Mouse (Mus musculus): Measurements from ENCODE around the gene Mettl25. TPM values are rescaled to one million over a fixed set of nuclear protein-coding genes. Genes with fewer than 3 reads are reported as not detected.

Gene Mettl25
- 2.0 and 2.1 TPM in 2 replicates for polyA plus RNA-seq (2012; rRNA removed)

- under 1% methylated on average over 90 of the region's 90 CpGs for WGBS
- peak; percentile 85 for DNase-seq (ENCODE audit: low read depth, low spot score)
Observed at GRCm38 (mm10) chr10:105840928-105841888, at the start of gene Mettl25, which contains the start of gene Ccdc59. TSS of gene Mettl25 (minus strand) at chr10:105841380. TSS of gene Ccdc59 (plus strand) at chr10:105841067.

- 37% methylated on average over 4 of the region's 4 CpGs for WGBS
Observed at GRCm38 (mm10) chr10:105867312-105867711, 26.1 kb upstream of the Mettl25 start.

GRCm38 (mm10) chr10:105851136-105851535 lies 10.0 kb upstream of the Mettl25 start:
- no peak for DNase-seq (ENCODE audit: low read depth, low spot score)
- whole genome bisulfite sequencing: 54% methylated on average over 4 of the region's 4 CpGs

More at GRCm38 (mm10) chr10:105867312-105867711, 26.1 kb upstream of the Mettl25 start:
- no peak for DNase-seq (ENCODE audit: low read depth, low spot score)

DNA sequence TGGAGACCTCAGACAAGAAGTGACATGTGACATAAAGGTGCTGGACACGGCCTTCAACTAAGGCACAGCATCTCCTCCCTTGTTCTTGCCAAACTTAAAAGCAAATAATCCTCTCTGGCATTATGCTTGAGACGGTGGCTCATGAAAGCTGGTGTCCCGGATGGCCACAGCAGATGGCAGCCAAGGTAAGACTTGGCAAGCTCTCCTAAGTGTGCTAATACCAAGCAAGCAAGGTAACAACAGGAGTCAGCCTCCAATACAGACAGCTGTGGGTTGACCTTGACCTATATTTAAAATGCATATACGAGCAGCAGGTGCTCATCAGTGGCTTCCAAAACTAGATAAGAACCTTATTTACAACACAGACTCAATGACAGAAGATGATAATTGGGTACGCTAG lies 9.1 kb upstream of the Mettl25 start:
- 68% methylated on average over 5 of the region's 5 CpGs for WGBS

GRCm38 (mm10) chr10:105842574-105842973 lies 1.4 kb upstream of the Mettl25 start:
- 78% methylated on average over 7 of the region's 7 CpGs for WGBS
- DNase-seq (ENCODE audit: low read depth, low spot score): no peak

More for the DNA sequence above, 9.1 kb upstream of the Mettl25 start:
- DNase-seq (ENCODE audit: low read depth, low spot score): no peak

DNA sequence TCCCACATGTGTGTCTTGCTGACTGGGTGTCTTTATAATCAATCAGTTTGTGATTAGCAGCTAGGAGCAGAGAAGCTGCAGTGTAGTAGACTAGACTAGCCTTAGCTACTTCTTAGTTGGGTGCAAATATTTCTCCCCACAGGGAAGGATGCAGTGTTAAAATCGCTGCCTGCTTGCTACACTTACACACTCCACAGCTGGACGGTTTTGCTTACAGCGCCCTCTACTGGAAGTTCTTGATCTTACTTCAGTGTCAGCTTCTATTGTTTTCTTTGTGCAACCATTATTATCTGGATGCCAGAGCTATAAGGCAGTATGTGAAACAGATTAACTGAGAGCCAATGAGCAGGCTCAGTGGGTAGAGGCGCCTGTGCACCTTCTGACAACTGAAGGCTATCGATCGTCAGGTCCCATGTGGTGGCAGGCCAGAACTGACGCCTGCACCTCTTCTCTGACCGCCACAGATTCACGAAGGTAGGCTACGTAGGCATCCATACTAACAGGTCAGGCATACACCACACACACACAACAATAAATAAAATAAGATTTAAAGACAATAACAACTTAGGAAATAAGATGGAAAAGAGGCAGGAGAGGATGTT lies 6.5 kb downstream of the Mettl25 start:
- DNase-seq (ENCODE audit: low read depth, low spot score): peak; percentile 8
- WGBS: 67% methylated on average over 10 of the region's 10 CpGs

DNA sequence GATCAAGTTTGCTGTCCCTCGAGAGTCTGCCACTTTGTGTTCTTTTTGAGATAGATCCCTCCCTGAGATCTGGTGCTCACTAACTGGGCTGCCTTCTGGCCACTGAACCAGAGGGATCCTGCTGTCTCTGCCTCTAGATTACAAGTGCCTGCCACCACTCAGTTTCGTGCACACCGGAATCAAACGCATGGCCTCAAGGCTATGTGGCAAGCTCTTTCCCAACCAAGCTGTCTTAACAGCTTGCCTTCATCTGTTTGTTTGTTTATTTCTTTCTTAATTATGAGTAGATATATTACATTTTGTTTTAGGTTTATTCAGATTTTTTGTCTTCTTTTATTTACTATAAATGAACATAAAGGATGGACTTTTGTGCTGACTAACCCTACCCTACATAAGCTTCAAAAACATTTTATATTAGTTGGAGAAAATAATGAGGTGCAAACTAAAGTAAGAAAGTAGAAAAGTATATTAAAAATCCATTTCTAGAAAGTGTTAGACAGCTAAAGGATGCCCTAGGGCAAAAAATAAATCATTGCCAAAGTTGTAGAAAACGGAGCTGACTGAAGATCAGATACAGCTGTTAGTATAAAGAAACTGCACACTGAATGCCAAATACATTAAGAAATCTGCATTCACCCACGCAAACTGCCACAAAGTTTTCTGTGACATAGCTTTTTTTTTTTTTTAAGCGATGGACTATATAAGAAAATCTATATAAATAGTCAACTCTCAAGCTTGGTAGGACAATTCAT lies 34.7 kb downstream of the Mettl25 start:
- no peak for DNase-seq (ENCODE audit: low read depth, low spot score)
- 86% methylated on average over 7 of the region's 7 CpGs for WGBS

GRCm38 (mm10) chr10:105803461-105803860 lies 37.7 kb downstream of the Mettl25 start:
- no peak for DNase-seq (ENCODE audit: low read depth, low spot score)
- WGBS: 82% methylated on average over 2 of the region's 2 CpGs

DNA sequence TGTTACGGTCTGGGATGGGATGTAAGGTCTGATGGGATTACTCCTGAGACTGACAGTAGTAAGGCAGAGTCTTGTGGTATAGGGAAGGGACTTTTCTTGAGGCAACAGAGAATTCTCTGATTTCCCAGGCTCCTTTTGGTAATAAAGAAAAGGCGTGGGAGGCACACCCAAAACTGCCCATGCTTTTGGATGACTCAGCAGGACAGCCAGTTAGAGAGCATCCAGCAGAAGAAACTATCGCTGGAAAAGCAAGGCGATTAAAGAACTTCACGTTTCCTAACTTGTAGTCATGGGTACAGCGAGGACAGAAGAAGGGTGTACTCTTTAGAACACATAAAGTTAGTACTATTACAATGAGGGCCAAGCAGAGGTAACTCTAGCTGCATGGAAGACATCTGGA lies 39.0 kb downstream of the Mettl25 start:
- 54% methylated on average over 6 of the region's 6 CpGs for WGBS
- no peak for DNase-seq (ENCODE audit: low read depth, low spot score)

DNA sequence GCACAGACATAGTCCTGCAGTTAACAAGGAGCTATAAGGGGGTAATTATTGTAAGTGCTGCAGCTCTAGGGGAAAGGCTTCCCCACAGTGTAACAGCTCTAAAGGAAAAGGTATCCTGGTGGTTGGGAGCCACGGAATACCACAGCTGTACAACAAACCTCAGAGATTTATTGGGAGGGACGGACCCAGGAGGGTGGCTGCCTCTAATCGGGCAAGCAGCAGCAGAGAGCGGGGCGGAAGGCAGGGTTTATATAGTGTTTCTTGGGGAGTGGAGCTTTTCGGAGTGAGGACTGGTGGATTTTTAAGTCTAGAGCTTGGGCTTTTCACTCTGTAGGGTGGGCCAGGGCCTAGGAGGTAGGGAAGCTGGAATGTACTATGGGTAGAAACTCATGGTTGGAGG lies 40.0 kb downstream of the Mettl25 start:
- no peak for DNase-seq (ENCODE audit: low read depth, low spot score)
- 60% methylated on average over 6 of the region's 6 CpGs for WGBS

- WGBS: 72% methylated on average over 8 of the region's 8 CpGs
- DNase-seq (ENCODE audit: low read depth, low spot score): no peak
Observed at GRCm38 (mm10) chr10:105797250-105797924, 43.8 kb downstream of the Mettl25 start.

- DNase-seq (ENCODE audit: low read depth, low spot score): no peak
- WGBS: 66% methylated on average over 15 of the region's 15 CpGs
Observed at GRCm38 (mm10) chr10:105793776-105794552, 47.2 kb downstream of the Mettl25 start.

DNA sequence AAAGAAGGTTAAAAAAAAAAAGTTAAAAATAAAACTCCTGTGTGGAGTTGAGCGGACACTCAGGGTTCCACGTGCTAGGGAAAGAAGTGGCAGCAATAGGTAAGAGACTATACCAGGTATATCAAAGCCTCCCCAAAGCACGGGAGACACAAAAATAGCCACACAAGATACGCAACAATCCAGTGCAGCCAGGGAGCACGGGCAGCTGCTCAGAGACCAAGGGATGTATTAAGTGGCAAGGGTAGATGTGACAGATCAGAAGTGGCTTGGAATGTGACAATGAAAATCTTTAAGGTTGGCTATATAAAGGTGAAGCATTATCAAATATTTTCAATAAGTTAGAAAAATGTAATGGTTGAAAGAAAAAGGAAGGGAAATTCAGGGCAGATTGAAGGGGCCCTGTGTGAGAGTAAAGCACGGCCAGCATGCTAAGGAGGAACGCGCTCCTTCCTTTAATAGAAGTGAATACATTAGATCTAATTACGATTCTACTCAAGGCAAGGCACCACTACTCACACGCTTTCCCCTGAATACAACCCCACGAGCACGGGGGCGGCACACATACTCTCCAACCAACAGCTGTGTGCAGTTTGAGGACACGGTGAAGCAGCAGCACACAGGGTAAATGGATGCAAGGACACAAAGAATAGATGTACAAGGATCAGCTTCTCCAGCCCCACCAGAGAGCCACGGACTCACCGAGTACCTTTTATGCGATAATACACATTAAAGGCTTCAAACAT lies 52.3 kb downstream of the Mettl25 start:
- WGBS: 91% methylated on average over 17 of the region's 17 CpGs
- no peak for DNase-seq (ENCODE audit: low read depth, low spot score)

- no peak for DNase-seq (ENCODE audit: low read depth, low spot score)
- 62% methylated on average over 8 of the region's 8 CpGs for WGBS
Observed at GRCm38 (mm10) chr10:105783766-105784165, 57.4 kb downstream of the Mettl25 start.

GRCm38 (mm10) chr10:105774382-105774781 lies 66.8 kb downstream of the Mettl25 start:
- WGBS: 12% methylated on average over 6 of the region's 6 CpGs
- peak; percentile 29 for DNase-seq (ENCODE audit: low read depth, low spot score)

GRCm38 (mm10) chr10:105772821-105773302 lies 68.3 kb downstream of the Mettl25 start:
- DNase-seq (ENCODE audit: low read depth, low spot score): no peak
- WGBS: 89% methylated on average over 9 of the region's 9 CpGs

DNA sequence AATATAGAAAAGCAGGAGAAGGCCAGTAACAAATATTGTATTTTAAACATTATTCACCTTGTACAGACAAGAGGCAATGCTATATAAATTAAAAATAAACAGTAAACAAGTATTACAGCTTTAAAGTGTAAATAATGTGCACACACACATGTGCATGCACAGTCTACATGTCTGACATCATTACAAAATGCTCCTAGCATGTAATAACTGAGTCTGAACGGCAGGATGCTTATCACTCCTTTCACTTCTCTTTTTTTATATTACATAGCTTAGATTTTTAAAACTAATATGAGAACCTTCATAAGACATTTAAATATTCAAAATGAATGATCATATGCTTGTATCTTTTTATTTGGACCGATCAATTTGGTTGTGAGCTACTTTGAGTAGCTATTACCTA lies 77.2 kb downstream of the Mettl25 start:
- WGBS: 84% methylated on average over 2 of the region's 2 CpGs
- no peak for DNase-seq (ENCODE audit: low read depth, low spot score)

DNA sequence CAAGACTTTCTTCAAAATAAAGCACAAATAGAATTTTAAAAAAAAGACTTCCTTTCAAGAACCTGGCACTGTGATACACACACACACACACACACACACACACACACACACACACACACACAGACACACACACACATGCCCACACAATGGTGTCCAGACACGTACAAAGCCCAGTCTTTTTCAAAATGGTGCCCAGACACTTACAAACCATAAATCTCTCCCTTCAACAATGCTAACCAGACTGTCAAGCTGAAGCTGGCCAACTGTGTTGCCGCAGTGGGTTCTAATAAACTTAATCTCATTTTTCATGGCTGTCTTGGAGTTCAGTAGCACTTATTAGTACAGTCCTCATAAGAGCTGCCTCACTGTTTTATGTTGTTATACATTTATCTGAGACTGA lies 80.7 kb downstream of the Mettl25 start:
- 52% methylated on average over 2 of the region's 2 CpGs for WGBS
- DNase-seq (ENCODE audit: low read depth, low spot score): no peak
